Mouse (Mus musculus): Measurements from ENCODE around the gene Trdn. TPM values are rescaled to one million over a fixed set of nuclear protein-coding genes. Genes with fewer than 3 reads are reported as not detected.

Trdn gene
- total RNA-seq (2021) = 100 to 1,000 TPM; 338 to 340 TPM

- intact Hi-C loops (cut with DNase I) = no loop called here
- no peak for DNase-seq
Observed at GRCm38 (mm10) chr10:33080254-33080653, at the start of gene Trdn. Gene Trdn (plus strand): TSS chr10:33080554.

- intact Hi-C loops (cut with DNase I) = no loop called here
Observed at GRCm38 (mm10) chr10:33060771-33061170, 19.6 kb upstream of the Trdn start.

GRCm38 (mm10) chr10:33065566-33065965, 14.8 kb upstream of the Trdn start:
- no peak for DNase-seq
- intact Hi-C loops (cut with DNase I) = no loop called here

More at GRCm38 (mm10) chr10:33060771-33061170, 19.6 kb upstream of the Trdn start:
- no peak for DNase-seq

GRCm38 (mm10) chr10:33073126-33073525, 7.2 kb upstream of the Trdn start:
- intact Hi-C loops (cut with DNase I) = no loop called here
- DNase-seq = no peak

GRCm38 (mm10) chr10:33082151-33082844, 1.9 kb downstream of the Trdn start:
- DNase-seq = no peak
- intact Hi-C loops (cut with DNase I) = no loop called here

GRCm38 (mm10) chr10:33082961-33083626, 2.7 kb downstream of the Trdn start:
- peak in 1 of 2 experiments; percentile 37 for DNase-seq

GRCm38 (mm10) chr10:33083627-33084158, 3.3 kb downstream of the Trdn start:
- intact Hi-C loops (cut with DNase I) = no loop called here
- no peak for DNase-seq

More at GRCm38 (mm10) chr10:33082961-33083626, 2.7 kb downstream of the Trdn start:
- intact Hi-C loops (cut with DNase I) = no loop called here

- DNase-seq = no peak
- intact Hi-C loops (cut with DNase I) = no loop called here
Observed at GRCm38 (mm10) chr10:33088403-33088802, 8.0 kb downstream of the Trdn start.

GRCm38 (mm10) chr10:33092400-33092799, 12.0 kb downstream of the Trdn start:
- DNase-seq = no peak
- intact Hi-C loops (cut with DNase I) = no loop called here

GRCm38 (mm10) chr10:33107942-33108341, 27.6 kb downstream of the Trdn start:
- intact Hi-C loops (cut with DNase I) = no loop called here
- DNase-seq = no peak

GRCm38 (mm10) chr10:33123028-33123427, 42.7 kb downstream of the Trdn start:
- no peak for DNase-seq
- intact Hi-C loops (cut with DNase I) = no loop called here

GRCm38 (mm10) chr10:33144911-33145310, 64.6 kb downstream of the Trdn start:
- DNase-seq = no peak
- intact Hi-C loops (cut with DNase I) = no loop called here

- DNase-seq = peak; percentile 48 to 52
- intact Hi-C loops (cut with DNase I) = no loop called here
Observed at GRCm38 (mm10) chr10:33179731-33180631, 99.6 kb downstream of the Trdn start.

GRCm38 (mm10) chr10:33189031-33189430, 108.7 kb downstream of the Trdn start:
- intact Hi-C loops (cut with DNase I) = no loop called here
- no peak for DNase-seq

GRCm38 (mm10) chr10:33195919-33196318, 115.6 kb downstream of the Trdn start:
- intact Hi-C loops (cut with DNase I) = no loop called here

GRCm38 (mm10) chr10:33198257-33198656, 117.9 kb downstream of the Trdn start:
- DNase-seq = no peak
- intact Hi-C loops (cut with DNase I) = no loop called here

More at GRCm38 (mm10) chr10:33195919-33196318, 115.6 kb downstream of the Trdn start:
- no peak for DNase-seq

GRCm38 (mm10) chr10:33210411-33210810, 130.1 kb downstream of the Trdn start:
- intact Hi-C loops (cut with DNase I) = no loop called here
- no peak for DNase-seq

GRCm38 (mm10) chr10:33253911-33254310, 173.6 kb downstream of the Trdn start:
- no peak for DNase-seq
- intact Hi-C loops (cut with DNase I) = no loop called here

- no peak for DNase-seq
Observed at GRCm38 (mm10) chr10:33256202-33256601, 175.8 kb downstream of the Trdn start.

GRCm38 (mm10) chr10:33304982-33305381, 224.6 kb downstream of the Trdn start:
- intact Hi-C loops (cut with DNase I) = loop anchor here (5.0 to 10.0 kb wide), 2 partner anchors 83 to 600 kb away; no protein-coding TSS in a partner anchor
- peak in 1 of 2 experiments; percentile 20 for DNase-seq

More at GRCm38 (mm10) chr10:33256202-33256601, 175.8 kb downstream of the Trdn start:
- intact Hi-C loops (cut with DNase I) = no loop called here

- intact Hi-C loops (cut with DNase I) = no loop called here
- no peak for DNase-seq
Observed at GRCm38 (mm10) chr10:33353026-33353425, 272.7 kb downstream of the Trdn start.
